Mouse (Mus musculus): ENCODE measurements at regions not wholly inside any gene's neighbourhood (a gene's known extent, or its start where the extent isn't known, plus 50 kb on each side); places are given as distances from the start of the nearest gene placed in this dataset.

DNA sequence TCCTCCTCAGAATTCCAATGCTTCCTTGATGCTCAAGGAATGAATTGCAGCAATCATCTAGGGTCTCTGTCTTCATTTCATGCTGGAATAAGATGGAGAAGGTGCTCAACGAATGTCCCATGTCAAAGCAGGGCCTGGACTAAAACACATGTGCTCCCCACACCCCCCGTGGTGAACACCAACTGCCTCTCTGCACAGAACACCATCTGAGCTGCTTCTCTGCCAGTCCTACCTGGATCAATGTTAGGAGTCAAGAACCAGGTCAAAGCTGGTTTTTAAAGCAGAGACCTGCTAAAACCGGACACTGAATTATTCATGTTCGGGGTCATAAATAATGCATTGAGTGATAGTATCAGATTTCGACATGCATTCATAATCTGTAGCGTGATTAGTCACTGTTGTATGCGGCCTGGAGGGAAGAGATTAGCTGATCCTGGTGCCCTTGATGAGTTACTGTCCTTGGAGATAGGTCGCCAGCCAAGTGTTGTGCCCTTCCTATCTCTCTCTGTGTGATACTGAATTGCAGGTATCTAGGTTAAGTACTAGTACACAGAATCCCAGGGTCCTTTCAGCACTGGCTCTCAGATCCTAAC, 458.2 kb downstream of the Fut8 start:
- TF ChIP-seq CTCF (IDR thresholded peaks at IDR 0.05; ENCODE audit: insufficient read depth, low read length) (no peak), POLR2A (IDR thresholded peaks at IDR 0.05; ENCODE audit: borderline replicate concordance, extremely low read depth, low read depth, low read length) (no peak)

Measured in lung, adult 2 months (tissue).